Mouse (Mus musculus): ENCODE results near the gene Xrn2. TPM values are rescaled to one million over a fixed set of nuclear protein-coding genes. Genes with fewer than 3 reads are reported as not detected.

Gene Xrn2
- polyA plus RNA-seq, 1 experiment from 2014 or later = 24.3 TPM

- no peak overlapping the region for H3K4me2 ChIP-seq
- 78% methylated on average over 2 of the region's 2 CpGs for WGBS (ENCODE audit: insufficient replicate concordance)
- no peaks in the 10 kb centered on the region for H3K27me3 ChIP-seq
- ATAC-seq (ENCODE audit: insufficient read depth) = no peak
- H3K4me3 ChIP-seq (replicated peaks) = no peak overlapping the region
- peaks cover 55% of the 10 kb centered on the region for H3K36me3 ChIP-seq (replicated peaks)
- no peaks in the 10 kb centered on the region for H3K4me1 ChIP-seq (replicated peaks)
- no peak overlapping the region for H3K27ac ChIP-seq (replicated peaks)
- H3K9me3 ChIP-seq (replicated peaks) = no peaks in the 10 kb centered on the region
- no peak overlapping the region for H3K9ac ChIP-seq
Measured at GRCm38 (mm10) chr2:147053229-147053892, 40.6 kb downstream of the Xrn2 start.

GRCm38 (mm10) chr2:147067480-147068246, 54.9 kb downstream of the Xrn2 start:
- no peak overlapping the region for H3K4me2 ChIP-seq
- H3K4me3 ChIP-seq (replicated peaks) = no peak overlapping the region
- H3K36me3 ChIP-seq (replicated peaks) = peaks cover 39% of the 10 kb centered on the region
- 0 out of 2 replicates have a peak, but pooled peaks cover 6% of the 10 kb centered on the region for H3K4me1 ChIP-seq (replicated peaks)
- 0 out of 2 replicates have a peak, but pooled peaks have one; percentile 47 for ATAC-seq (ENCODE audit: insufficient read depth)
- H3K9me3 ChIP-seq (replicated peaks) = no peaks in the 10 kb centered on the region
- WGBS (ENCODE audit: insufficient replicate concordance) = 38% methylated on average over 1 of the region's 1 CpGs
- H3K27me3 ChIP-seq = no peaks in the 10 kb centered on the region
- H3K27ac ChIP-seq (replicated peaks) = no peak overlapping the region
- no peak overlapping the region for H3K9ac ChIP-seq

GRCm38 (mm10) chr2:147069077-147069476, 56.3 kb downstream of the Xrn2 start:
- Histone ChIP-seq H3K4me2 (no peak overlapping the region), H3K36me3 (replicated peaks) (peaks cover 37% of the 10 kb centered on the region), H3K4me3 (replicated peaks) (no peak overlapping the region), H3K27ac (replicated peaks) (no peak overlapping the region), H3K9me3 (replicated peaks) (no peaks in the 10 kb centered on the region), H3K4me1 (replicated peaks) (0 out of 2 replicates have a peak, but pooled peaks cover 6% of the 10 kb centered on the region), H3K9ac (no peak overlapping the region), H3K27me3 (no peaks in the 10 kb centered on the region)
- ATAC-seq (ENCODE audit: insufficient read depth) = no peak
- 64% methylated on average over 1 of the region's 1 CpGs for WGBS (ENCODE audit: insufficient replicate concordance)

GRCm38 (mm10) chr2:147070305-147070704, 57.5 kb downstream of the Xrn2 start:
- H3K27me3 ChIP-seq = no peaks in the 10 kb centered on the region
- no peaks in the 10 kb centered on the region for H3K9me3 ChIP-seq (replicated peaks)
- no peak overlapping the region for H3K27ac ChIP-seq (replicated peaks)
- ATAC-seq (ENCODE audit: insufficient read depth) = no peak
- peaks cover 34% of the 10 kb centered on the region for H3K36me3 ChIP-seq (replicated peaks)
- H3K4me3 ChIP-seq (replicated peaks) = no peak overlapping the region
- H3K4me2 ChIP-seq = no peak overlapping the region
- no peak overlapping the region for H3K9ac ChIP-seq
- 53% methylated on average over 1 of the region's 1 CpGs for WGBS (ENCODE audit: insufficient replicate concordance)
- H3K4me1 ChIP-seq (replicated peaks) = 0 out of 2 replicates have a peak, but pooled peaks cover 6% of the 10 kb centered on the region

- 81% methylated on average over 2 of the region's 2 CpGs for WGBS (ENCODE audit: insufficient replicate concordance)
Measured at GRCm38 (mm10) chr2:147073962-147074361, 61.2 kb downstream of the Xrn2 start.

GRCm38 (mm10) chr2:147074399-147074798, 61.6 kb downstream of the Xrn2 start:
- WGBS (ENCODE audit: insufficient replicate concordance) = 82% methylated on average over 4 of the region's 4 CpGs
- Histone ChIP-seq H3K27ac (replicated peaks) (no peak overlapping the region), H3K4me2 (no peak overlapping the region), H3K9me3 (replicated peaks) (no peaks in the 10 kb centered on the region), H3K36me3 (replicated peaks) (peaks cover 32% of the 10 kb centered on the region), H3K4me1 (replicated peaks) (no peaks in the 10 kb centered on the region), H3K9ac (no peak overlapping the region), H3K27me3 (peaks cover 7% of the 10 kb centered on the region), H3K4me3 (replicated peaks) (no peak overlapping the region)
- ATAC-seq (ENCODE audit: insufficient read depth) = no peak

More at GRCm38 (mm10) chr2:147073962-147074361, 61.2 kb downstream of the Xrn2 start:
- no peak overlapping the region for H3K4me2 ChIP-seq
- peaks cover 36% of the 10 kb centered on the region for H3K36me3 ChIP-seq (replicated peaks)
- H3K4me1 ChIP-seq (replicated peaks) = no peaks in the 10 kb centered on the region
- no peak overlapping the region for H3K9ac ChIP-seq
- peaks cover 2% of the 10 kb centered on the region; the same call in 1 of the 2 replicates for H3K27me3 ChIP-seq
- no peak overlapping the region for H3K27ac ChIP-seq (replicated peaks)
- no peaks in the 10 kb centered on the region for H3K9me3 ChIP-seq (replicated peaks)
- H3K4me3 ChIP-seq (replicated peaks) = no peak overlapping the region
- ATAC-seq (ENCODE audit: insufficient read depth) = no peak

- 54% methylated on average over 4 of the region's 4 CpGs for WGBS (ENCODE audit: insufficient replicate concordance)
- Histone ChIP-seq H3K27me3 (peaks cover 77% of the 10 kb centered on the region), H3K4me3 (replicated peaks) (no peak overlapping the region), H3K4me2 (no peak overlapping the region), H3K9me3 (replicated peaks) (no peaks in the 10 kb centered on the region), H3K9ac (no peak overlapping the region), H3K36me3 (replicated peaks) (no peaks in the 10 kb centered on the region), H3K27ac (replicated peaks) (no peak overlapping the region), H3K4me1 (replicated peaks) (peaks cover 15% of the 10 kb centered on the region)
- no peak for ATAC-seq (ENCODE audit: insufficient read depth)
Measured at GRCm38 (mm10) chr2:147082391-147082790, 69.6 kb downstream of the Xrn2 start.

- Histone ChIP-seq H3K4me3 (replicated peaks) (peak overlapping the region; percentile 42; the same call in 1 of the 2 replicates), H3K4me1 (replicated peaks) (peaks cover 15% of the 10 kb centered on the region), H3K27ac (replicated peaks) (no peak overlapping the region), H3K9me3 (replicated peaks) (no peaks in the 10 kb centered on the region), H3K27me3 (peaks cover 83% of the 10 kb centered on the region), H3K4me2 (peak overlapping the region; percentile 56), H3K36me3 (replicated peaks) (no peaks in the 10 kb centered on the region), H3K9ac (no peak overlapping the region)
- ATAC-seq (ENCODE audit: insufficient read depth) = 0 out of 2 replicates have a peak, but pooled peaks have one; percentile 12
- WGBS (ENCODE audit: insufficient replicate concordance) = under 1% methylated on average over 72 of the region's 72 CpGs
Measured at GRCm38 (mm10) chr2:147083471-147084365, 70.9 kb downstream of the Xrn2 start.

- H3K4me2 ChIP-seq = peak overlapping the region; percentile 56
- H3K9ac ChIP-seq = no peak overlapping the region
- H3K4me3 ChIP-seq (replicated peaks) = peak overlapping the region; percentile 42
- no peak for ATAC-seq (ENCODE audit: insufficient read depth)
- peaks cover 15% of the 10 kb centered on the region for H3K4me1 ChIP-seq (replicated peaks)
- no peaks in the 10 kb centered on the region for H3K9me3 ChIP-seq (replicated peaks)
- H3K27ac ChIP-seq (replicated peaks) = no peak overlapping the region
- no peaks in the 10 kb centered on the region for H3K36me3 ChIP-seq (replicated peaks)
- 3% methylated on average over 106 of the region's 106 CpGs for WGBS (ENCODE audit: insufficient replicate concordance)
- peaks cover 76% of the 10 kb centered on the region for H3K27me3 ChIP-seq
Measured at GRCm38 (mm10) chr2:147084366-147085071, 71.7 kb downstream of the Xrn2 start.

- Histone ChIP-seq H3K27ac (replicated peaks) (no peak within 1 kb of the TSS), H3K9me3 (replicated peaks) (no peaks in the 10 kb centered on the region), H3K4me1 (replicated peaks) (peaks cover 15% of the 10 kb centered on the region), H3K4me3 (replicated peaks) (peak within 1 kb of the TSS; percentile 42), H3K9ac (no peak within 1 kb of the TSS), H3K27me3 (peaks cover 75% of the 10 kb centered on the region), H3K36me3 (replicated peaks) (no peaks in the 10 kb centered on the region), H3K4me2 (peak within 1 kb of the TSS; percentile 56)
- WGBS (ENCODE audit: insufficient replicate concordance) = under 1% methylated on average over 81 of the region's 82 CpGs
- ATAC-seq (ENCODE audit: insufficient read depth) = no peak
Measured at GRCm38 (mm10) chr2:147085072-147085870, 72.5 kb downstream of the Xrn2 start, which contains the start of gene Nkx2-4. Nkx2-4 (minus strand) TSS chr2:147085445.
